Mouse (Mus musculus) erythroblast, embryonic 14.5 days (primary cell): ENCODE measurements around the gene Hist1h3f.

Experiments
- GATA1 ChIP-seq: IDR thresholded peaks from 2 replicates; pipeline ENCODE4 v1.6.1; 2012; ENCODE audit warnings: low read length, inconsistent platforms, mixed read lengths
- TAL1 ChIP-seq: IDR thresholded peaks from 3 replicates; pipeline ENCODE4 v1.6.1; 2012; ENCODE audit warnings: low read length, inconsistent platforms, mixed read lengths

DNA sequence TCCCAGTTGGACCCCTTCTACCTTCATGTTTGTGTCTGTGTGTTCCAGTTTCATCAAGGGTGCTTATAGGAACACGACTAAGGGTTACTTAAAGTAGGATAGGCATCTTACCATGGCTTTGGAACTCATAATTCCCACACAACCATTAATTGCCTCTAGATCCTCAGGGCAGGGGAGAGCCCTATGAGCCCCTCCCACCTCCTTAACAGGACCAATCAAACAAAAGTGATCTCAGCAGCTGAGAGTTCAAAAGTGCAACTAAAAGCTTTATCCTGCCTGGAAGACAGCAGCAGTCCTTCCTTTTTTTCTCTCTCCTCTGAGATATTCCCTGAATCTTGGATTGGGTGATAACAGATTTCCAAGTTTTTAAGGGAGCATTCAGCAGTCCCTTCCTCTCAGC, 33.7 kb upstream of the Hist1h3f start:
- TF ChIP-seq GATA1 (no peak), TAL1 (no peak)
